Mouse (Mus musculus) T-helper 2 cell (primary cell): ENCODE measurements around the gene Zfhx3.

Source experiments
- in situ Hi-C: fragments of 300-600 bp; cut with MboI, MseI; formaldehyde crosslinking; loops from one replicate; pipeline ENCODE4 v1.15.1; 2025; ENCODE audit warnings: high pct_unique_total_duplicates

The Zfhx3 gene

GRCm38 (mm10) chr8:108017727-108018126 lies 75.3 kb downstream of the Zfhx3 start:
- in situ Hi-C loops: no loop called here

DNA sequence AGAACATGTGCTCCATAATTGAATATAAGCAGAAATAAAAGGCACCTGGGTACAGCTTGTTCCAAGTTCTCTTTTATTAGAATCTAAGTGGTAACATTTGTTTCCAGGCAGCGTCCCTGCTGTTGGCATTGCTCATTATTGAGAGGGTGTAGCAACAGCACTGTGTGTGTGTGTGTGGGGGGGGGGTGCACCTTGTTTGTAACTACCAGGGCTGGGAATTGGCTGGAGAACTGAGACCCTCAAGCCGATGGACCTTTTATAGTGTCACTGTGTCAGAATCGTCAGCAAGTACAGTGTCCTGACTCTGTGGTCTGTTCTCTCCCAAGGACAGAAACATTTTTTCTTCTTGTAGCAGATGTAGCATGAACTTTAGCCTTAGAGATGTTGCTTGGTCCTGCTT lies 77.2 kb downstream of the Zfhx3 start:
- in situ Hi-C loops: no loop called here

DNA sequence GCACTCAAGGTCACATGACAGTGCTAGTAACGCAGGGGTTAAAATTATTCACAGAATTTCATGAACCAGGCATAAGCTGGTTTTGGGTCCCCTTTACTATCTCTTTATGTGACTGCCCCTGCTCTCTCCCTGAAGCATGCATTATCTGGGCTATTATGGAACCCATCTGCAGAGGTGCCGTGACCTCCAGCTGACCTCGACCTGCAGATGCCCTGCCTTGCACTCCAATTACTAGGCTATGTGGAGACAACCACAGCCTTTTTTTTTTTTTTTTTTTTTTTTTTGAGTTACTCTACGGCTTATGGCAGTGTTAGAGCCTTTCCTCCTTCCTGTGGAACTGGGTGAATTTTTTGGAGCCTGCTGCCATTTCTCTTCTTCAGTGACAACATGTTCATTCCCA lies 80.0 kb downstream of the Zfhx3 start:
- in situ Hi-C loops: no loop called here

DNA sequence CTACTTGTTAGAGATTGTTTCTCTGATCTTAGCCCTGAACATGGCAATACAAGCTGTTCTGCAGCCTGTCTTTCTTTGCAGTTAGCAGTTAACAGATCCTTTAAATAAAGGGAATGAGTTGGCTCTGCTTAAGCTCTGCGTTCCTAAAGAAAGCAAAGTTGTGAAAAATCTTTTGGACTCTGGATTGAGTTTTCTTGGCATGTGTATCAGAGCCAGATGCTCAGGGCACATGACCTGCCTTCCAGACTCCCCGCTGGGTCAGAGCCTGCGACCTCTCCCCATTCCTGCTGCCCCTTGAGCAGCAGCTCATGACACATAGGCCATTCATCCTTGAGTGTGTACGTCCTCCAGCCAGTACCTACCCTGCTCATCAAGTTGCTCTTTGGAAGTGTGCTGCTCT lies 81.9 kb downstream of the Zfhx3 start:
- in situ Hi-C loops: no loop called here

GRCm38 (mm10) chr8:108025249-108025648 lies 82.8 kb downstream of the Zfhx3 start:
- in situ Hi-C loops: no loop called here

DNA sequence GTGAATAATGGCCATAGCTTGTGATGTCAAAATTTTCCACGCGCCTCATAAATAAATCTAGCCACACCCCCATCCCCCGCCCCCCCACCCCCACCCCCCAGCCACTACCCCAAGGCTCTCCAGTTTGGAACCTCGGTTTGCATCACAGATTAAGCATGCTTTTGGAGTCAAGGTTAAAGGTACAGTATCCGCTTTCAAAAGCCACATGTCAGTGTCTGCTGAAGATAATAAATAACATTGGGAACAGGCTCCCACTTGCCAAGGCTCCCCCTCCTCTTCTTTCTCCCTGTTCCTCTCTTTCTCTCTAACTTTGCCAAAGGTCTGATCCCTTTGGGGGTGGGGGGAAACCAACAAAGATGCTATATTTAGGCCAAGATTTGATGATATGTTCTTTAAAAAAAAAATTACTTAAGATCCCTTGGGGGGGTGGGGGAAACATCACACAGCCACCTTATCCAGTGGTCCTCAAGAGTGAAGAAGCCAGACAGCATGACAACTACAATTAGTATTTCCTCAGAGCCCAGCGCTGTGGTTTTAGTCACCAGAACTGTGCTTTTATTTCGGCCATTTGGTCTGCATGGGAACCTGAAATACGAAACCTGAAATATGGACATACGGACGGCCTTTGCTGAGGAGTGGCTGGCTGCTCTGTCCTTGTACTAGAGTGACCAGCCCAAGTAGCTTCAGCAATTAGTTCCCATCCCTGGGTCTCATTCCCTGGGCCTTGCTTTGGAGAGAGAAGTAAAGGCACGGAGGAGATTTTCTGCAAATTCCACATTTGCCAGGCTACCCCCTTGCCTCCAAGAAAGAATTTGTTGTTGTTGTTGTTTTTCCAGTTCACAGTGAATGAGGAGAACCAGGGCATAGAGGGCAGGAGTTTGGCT lies 84.4 kb downstream of the Zfhx3 start:
- in situ Hi-C loops: no loop called here

- in situ Hi-C loops: no loop called here
Measured at GRCm38 (mm10) chr8:108027561-108028025, 85.1 kb downstream of the Zfhx3 start.

- in situ Hi-C loops: no loop called here
Measured at GRCm38 (mm10) chr8:108028440-108028839, 86.0 kb downstream of the Zfhx3 start.

DNA sequence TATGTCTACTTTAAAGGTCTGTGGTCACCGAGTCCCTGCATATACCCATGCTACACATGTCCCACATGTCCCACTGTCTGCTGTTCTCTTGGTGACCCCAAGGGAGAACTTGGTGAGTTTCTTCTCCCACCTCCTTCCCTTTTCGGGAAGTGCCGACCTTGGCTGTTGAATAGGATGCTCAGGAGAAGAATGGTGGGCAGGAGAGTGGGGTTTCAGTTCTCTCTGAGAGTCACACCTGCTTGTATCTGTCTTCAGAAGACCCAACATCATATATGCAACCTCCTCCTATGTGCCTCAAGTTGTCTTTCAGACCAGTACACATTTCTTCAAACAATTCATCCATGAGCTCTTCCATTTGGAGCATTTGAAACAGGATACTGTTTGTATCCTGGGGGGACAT lies 88.7 kb downstream of the Zfhx3 start:
- in situ Hi-C loops: no loop called here

GRCm38 (mm10) chr8:108034070-108034469 lies 91.6 kb downstream of the Zfhx3 start:
- in situ Hi-C loops: no loop called here

DNA sequence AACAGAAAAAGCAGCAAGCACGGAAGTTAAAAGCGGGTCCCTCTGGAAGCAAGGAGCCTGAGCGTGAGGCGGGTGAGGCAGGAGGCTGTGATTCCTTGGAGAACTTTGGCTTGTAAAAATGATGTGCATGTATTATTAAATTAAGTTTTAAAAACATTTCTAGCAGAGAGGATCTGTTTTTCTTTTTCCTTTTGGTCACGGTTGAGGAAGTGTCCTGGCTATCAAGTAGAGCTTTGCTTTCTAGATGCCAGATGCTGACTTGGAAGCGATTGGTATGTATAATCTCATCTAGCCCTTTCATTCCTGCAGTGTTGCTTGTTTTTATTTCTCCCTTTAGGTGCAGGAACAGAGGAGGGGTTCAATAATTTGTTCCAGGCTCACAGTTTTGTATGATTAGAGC lies 92.3 kb downstream of the Zfhx3 start:
- in situ Hi-C loops: no loop called here

- in situ Hi-C loops: no loop called here
Measured at GRCm38 (mm10) chr8:108043618-108044017, 101.2 kb downstream of the Zfhx3 start.

DNA sequence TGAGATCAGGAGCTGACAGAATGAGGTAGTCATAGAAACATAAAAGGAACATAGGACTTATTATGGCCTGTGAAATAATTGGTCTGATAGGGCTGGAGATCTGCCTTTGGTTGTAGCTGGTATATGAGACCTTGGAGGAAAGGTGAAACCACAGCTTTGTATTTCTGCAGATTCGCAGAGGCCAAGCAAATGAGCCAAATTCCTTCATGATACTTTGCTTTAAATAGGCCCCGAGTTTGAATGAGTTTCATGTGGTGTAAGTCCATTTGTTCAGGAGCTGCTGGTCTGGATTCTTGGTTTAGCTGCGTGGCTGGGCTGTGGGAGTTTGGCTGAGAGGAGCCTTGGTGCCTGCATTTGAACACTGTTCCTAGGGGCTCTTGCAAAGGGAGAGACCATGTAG lies 101.7 kb downstream of the Zfhx3 start:
- in situ Hi-C loops: no loop called here

DNA sequence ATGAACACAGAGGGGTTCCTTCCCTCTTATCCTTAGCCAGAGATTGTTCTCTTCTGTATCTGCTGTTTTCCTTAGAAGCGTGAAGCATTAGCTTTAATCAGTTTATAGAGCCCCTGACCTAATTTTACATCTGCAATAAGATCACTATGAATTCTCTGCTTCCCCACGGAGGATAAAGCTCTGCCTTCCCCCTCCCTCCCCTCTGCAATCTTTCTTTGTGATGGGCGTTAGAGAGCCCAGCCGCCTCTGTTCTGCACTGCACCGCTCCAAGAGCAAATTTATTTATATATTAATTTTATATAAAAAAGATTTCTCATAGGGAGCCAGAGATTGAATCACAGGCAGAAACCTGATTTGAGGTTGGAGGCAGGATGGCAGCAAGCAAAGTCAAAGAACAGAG lies 113.8 kb downstream of the Zfhx3 start:
- in situ Hi-C loops: no loop called here

- in situ Hi-C loops: no loop called here
Measured at GRCm38 (mm10) chr8:108061972-108062371, 119.5 kb downstream of the Zfhx3 start.

DNA sequence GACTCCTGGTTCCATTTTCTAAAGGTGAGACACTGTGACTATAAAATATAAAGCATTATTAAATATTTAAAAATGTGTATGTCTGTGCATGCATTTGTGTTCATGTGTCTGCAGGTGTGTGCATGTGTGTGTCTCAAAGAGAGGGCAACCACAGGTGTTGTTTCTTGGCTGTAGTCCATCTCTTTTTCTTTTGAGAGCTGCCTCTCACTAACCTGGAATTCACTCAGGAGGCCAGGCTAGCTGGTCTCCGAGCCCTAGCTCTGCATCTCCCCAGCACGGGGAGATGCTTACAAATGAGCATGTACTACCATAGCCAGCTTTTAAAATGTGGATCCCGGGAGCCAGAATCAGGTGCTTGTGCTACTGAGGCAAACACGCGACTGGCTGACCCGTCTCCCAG lies 124.7 kb downstream of the Zfhx3 start:
- in situ Hi-C loops: no loop called here

DNA sequence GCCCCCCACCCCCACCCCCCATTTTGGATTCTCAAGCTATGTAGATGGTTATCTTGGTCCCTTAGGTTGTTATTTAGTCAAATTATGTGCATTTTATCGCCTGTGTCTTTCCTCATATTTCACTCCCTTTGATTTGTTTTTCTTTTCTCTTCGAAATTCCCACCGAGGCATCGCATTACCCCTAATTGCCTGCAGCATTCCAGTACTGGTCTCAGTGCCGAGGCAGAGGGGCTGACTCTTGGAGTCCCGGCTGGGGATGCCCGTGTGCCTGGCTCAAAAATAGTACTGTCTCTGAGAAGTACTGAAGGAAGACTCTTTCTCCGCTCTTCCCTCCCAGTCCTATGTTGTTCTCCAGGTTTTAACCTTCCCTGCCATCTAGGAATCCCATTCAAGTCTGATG lies 125.8 kb downstream of the Zfhx3 start:
- in situ Hi-C loops: no loop called here

DNA sequence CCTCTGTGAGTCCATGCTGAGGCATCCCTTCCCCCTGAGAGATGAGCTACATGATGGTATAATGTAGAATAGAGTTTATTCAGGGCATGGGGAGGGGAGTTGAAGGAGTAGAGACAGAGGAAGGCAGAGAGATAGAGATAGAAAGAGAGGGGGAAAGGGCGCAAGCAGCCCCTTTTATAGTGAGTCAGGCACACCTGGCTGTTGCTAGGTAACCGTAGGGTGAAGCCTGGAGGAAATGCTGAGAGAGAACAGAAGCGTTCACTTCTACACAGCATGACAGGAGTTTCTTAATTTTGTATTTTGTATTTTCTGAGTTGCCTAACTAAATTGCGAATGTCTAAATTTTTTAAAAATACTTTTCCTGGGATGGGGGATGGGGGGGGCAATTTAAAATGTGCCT lies 128.0 kb downstream of the Zfhx3 start:
- in situ Hi-C loops: no loop called here

DNA sequence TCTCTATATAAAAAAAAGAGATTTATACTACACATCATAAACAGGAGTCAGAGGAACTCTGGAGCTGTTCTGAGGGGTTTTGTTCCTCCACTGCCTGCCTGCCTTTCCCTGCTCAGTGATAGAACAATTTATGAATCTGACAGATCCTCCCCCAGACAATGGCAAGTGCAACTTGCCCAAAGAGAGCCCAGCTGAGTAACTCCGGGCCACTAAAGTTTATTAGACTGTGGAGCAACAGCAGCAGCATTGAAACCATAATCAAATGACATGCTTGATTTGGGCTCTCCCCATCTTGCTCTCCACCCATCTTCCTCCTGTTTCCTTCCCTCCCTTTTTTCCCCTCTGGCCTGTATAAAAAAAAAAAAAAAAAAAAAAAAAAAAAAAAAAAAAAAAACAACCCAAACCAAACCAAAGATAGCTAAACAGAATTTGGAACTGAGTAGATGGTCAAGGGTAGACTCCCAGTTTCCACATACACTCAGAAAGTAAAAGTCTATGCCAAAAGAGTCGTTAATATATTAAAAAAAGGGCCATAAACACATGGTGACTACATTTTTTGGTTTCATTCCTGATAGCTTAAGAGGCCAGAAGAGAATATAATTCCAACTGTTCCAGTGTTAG lies 129.8 kb downstream of the Zfhx3 start:
- in situ Hi-C loops: no loop called here

DNA sequence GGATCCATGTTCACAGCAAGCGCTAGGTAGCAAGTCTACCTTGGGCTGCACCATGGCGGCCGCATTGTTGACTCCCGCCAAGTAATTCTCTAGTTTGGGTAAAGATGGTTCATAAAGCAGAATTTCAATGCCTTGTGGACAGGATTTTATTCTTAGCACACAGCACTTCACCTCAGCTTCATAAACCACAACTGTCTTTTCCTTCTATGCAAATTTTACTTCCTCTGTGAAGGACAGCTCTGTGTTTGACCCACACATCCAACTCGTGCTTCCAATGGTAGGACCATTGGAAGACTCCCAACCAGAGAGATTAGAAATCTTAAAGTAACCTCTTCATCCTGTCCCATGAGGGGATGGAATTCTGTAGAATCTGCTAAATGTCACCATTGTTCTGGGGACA lies 130.4 kb downstream of the Zfhx3 start:
- in situ Hi-C loops: no loop called here

DNA sequence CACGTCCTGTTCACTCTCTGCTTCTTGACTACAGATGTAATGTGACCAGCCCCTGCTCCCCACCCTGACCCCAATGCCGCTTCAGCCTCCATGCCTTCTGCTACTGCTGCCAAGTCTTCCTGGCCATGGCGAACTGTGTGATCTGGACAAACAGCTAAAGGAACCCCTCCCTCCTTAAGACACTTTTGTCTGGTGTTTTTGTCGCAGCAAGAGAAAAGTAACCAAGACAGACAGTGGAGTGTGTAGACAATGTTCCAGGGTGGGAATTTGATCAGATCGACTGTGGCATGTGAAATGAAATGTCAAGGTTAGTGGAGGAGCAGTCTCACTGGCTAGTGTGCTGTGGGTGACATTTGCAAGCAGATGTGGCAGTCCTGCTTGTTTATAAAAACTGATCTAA lies 132.7 kb downstream of the Zfhx3 start:
- in situ Hi-C loops: no loop called here

DNA sequence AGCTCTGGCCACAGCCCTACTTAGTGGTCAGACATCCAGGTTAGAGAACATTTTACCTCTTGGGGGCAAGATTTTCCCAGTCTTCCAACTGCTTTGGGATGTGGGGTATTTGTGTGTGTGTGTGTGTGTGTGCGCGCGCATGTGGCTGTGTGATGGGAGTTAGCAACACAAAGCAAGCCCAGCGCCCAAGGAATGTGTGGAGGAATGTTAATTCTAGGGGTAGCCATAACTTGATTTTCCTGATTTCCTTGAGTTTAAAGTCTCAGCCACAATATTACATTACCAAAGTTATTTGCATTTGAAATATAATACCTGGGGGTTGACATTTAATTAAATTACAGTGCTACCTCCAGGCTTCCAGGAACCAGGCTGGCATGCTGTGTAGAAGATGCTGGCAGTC lies 136.3 kb downstream of the Zfhx3 start:
- in situ Hi-C loops: no loop called here

DNA sequence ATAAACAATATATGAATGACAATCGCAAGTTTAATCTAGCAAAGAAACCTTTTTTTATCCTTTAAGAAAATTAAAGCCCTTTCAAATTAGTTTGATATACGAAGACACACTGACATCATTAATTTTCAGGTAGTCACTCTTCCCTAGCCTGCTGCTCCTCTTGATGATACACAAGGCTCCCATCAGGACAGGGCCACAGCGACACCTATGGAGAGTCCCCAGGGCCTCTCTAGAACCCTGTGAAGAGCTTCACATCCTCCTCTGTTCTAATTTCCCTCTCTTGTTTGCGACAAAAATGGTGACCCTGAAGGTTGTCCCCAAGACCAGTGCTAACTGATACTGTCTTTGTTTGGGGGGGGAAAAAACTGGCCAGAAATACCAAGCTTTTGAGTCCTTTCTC lies 144.5 kb downstream of the Zfhx3 start:
- in situ Hi-C loops: no loop called here
